Mouse (Mus musculus) embryonic stem cell, embryonic (primary cell): Measurements from ENCODE around the gene Dhcr7.

Experiments
- CTCF ChIA-PET, 4 experiments: fragments of 300-600 bp in 2 of 4; fragments of 350-600 bp in 2 of 4; sonication (Branson Sonifier 250); formaldehyde crosslinking; loops; one replicate each; lab custom pipeline; 2022; ENCODE audit warnings: inconsistent platforms in 2 of 4; lab: Charles Lee
- POLR2A ChIA-PET, 4 experiments: fragments of 300-600 bp in 2 of 4; fragments of 350-600 bp in 2 of 4; sonication (Branson Sonifier 250); formaldehyde crosslinking; loops; one replicate each; lab custom pipeline; 2022; ENCODE audit warnings: antibody characterized with exemption in 4 of 4, inconsistent platforms in 1 of 4; lab: Charles Lee

Gene Dhcr7

GRCm38 (mm10) chr7:143822375-143823265 lies at the start of gene Dhcr7, which contains the start of gene Nadsyn1:
TSS of gene Dhcr7 (plus strand) at chr7:143823145.
TSS of gene Nadsyn1 (minus strand) at chr7:143822849.
- ChIA-PET CTCF (interaction anchor here (0.5 to 2.1 kb wide), 13 partner anchors 38 to 904 kb away, joined by 3 to 11 read pairs (median 3); partner anchors contain the start of gene Mrgpre (in 1 of the 4)), POLR2A (interaction anchor here in 3 of 4 experiments (0.6 to 2.6 kb wide), 25 partner anchors 7 to 299 kb away, joined by 3 to 17 read pairs (median 3); partner anchors contain the start of genes Cars (in 2 of the 3), Mrgpre (in 1 of the 3) and Nap1l4 (in 1 of the 3))

- POLR2A ChIA-PET = interaction anchor here in 3 of 4 experiments (0.6 to 1.9 kb wide), 15 partner anchors 8 to 1544 kb away, joined by 3 to 11 read pairs (median 4); partner anchors contain the start of genes Mrgpre (in 3 of the 3), Cars (in 2 of the 3), Dhcr7 (in 1 of the 3) and Nadsyn1 (in 1 of the 3)
- CTCF ChIA-PET = interaction anchor here (0.6 to 2.5 kb wide), 22 partner anchors 8 to 331 kb away, joined by 3 to 15 read pairs (median 6); partner anchors contain the start of genes Mrgpre (in 3 of the 4) and Mrgprg (in 1 of the 4)
Measured at GRCm38 (mm10) chr7:143776137-143776536, 46.8 kb upstream of the Dhcr7 start.

- CTCF ChIA-PET = interaction anchor here in 1 of 4 experiments (0.6 to 2.5 kb wide), 2 partner anchors 8 to 272 kb away, joined by 3 to 13 read pairs; partner anchors contain the start of gene Mrgpre
- POLR2A ChIA-PET = interaction anchor here in 1 of 4 experiments (1.8 kb wide), 1 partner anchor 7 kb away, joined by 8 read pairs; the partner anchor contains the start of gene Mrgpre
Measured at GRCm38 (mm10) chr7:143777375-143777774, 45.6 kb upstream of the Dhcr7 start.

GRCm38 (mm10) chr7:143783378-143783995 lies 39.5 kb upstream of the Dhcr7 start:
- ChIA-PET CTCF (interaction anchor here in 3 of 4 experiments (0.5 to 2.8 kb wide), 16 partner anchors 8 to 659 kb away, joined by 3 to 25 read pairs (median 9); no protein-coding TSS in a partner anchor), POLR2A (interaction anchor here in 3 of 4 experiments (1.0 to 2.2 kb wide), 8 partner anchors 8 to 183 kb away, joined by 3 to 11 read pairs (median 4); partner anchors contain the start of genes Dhcr7 (in 2 of the 3), Nadsyn1 (in 2 of the 3), Cars (in 1 of the 3) and Tnfrsf23 (in 1 of the 3))

- CTCF ChIA-PET = interaction anchor here (0.6 to 2.8 kb wide), 49 partner anchors 8 to 660 kb away, joined by 3 to 25 read pairs (median 5); partner anchors contain the start of genes Dhcr7 (in 1 of the 4), Nadsyn1 (in 1 of the 4), Osbpl5 (in 1 of the 4) and Tnfrsf22 (in 1 of the 4)
- POLR2A ChIA-PET = interaction anchor here (0.6 to 2.2 kb wide), 17 partner anchors 8 to 322 kb away, joined by 3 to 11 read pairs (median 3); partner anchors contain the start of genes Dhcr7 (in 2 of the 4), Nadsyn1 (in 2 of the 4), Cars (in 1 of the 4) and Mrgprg (in 1 of the 4)
Measured at GRCm38 (mm10) chr7:143783996-143784829, 38.7 kb upstream of the Dhcr7 start, which contains the start of gene Mrgpre. TSS of gene Mrgpre (minus strand) at chr7:143784500.

- CTCF ChIA-PET = interaction anchor here in 2 of 4 experiments (0.6 to 1.6 kb wide), 3 partner anchors 115 to 187 kb away, joined by 3 to 4 read pairs (median 3); no protein-coding TSS in a partner anchor
Measured at GRCm38 (mm10) chr7:143792336-143792985, 30.5 kb upstream of the Dhcr7 start.

GRCm38 (mm10) chr7:143793121-143793520 lies 29.8 kb upstream of the Dhcr7 start:
- ChIA-PET POLR2A (interaction anchor here in 1 of 4 experiments (0.9 kb wide), 1 partner anchor 619 kb away, joined by 3 read pairs; no protein-coding TSS in a partner anchor), CTCF (interaction anchor here in 2 of 4 experiments (0.9 to 1.6 kb wide), 3 partner anchors 8 to 115 kb away, joined by 3 read pairs; no protein-coding TSS in a partner anchor)

More at GRCm38 (mm10) chr7:143792336-143792985, 30.5 kb upstream of the Dhcr7 start:
- POLR2A ChIA-PET = interaction anchor here in 1 of 4 experiments (0.6 kb wide), 1 partner anchor 42 kb away, joined by 3 read pairs; no protein-coding TSS in a partner anchor

GRCm38 (mm10) chr7:143798783-143799182 lies 24.2 kb upstream of the Dhcr7 start:
- POLR2A ChIA-PET = interaction anchor here in 1 of 4 experiments (1.0 kb wide), 1 partner anchor 10 kb away, joined by 3 read pairs; no protein-coding TSS in a partner anchor
- CTCF ChIA-PET = interaction anchor here in 1 of 4 experiments (1.1 to 1.4 kb wide), 2 partner anchors 10 to 50 kb away, joined by 3 read pairs; no protein-coding TSS in a partner anchor

GRCm38 (mm10) chr7:143800770-143801169 lies 22.2 kb upstream of the Dhcr7 start:
- ChIA-PET POLR2A (no interaction called here), CTCF (interaction anchor here in 1 of 4 experiments (1.0 to 1.2 kb wide), 2 partner anchors 16 to 37 kb away, joined by 3 to 5 read pairs; partner anchors contain the start of gene Mrgpre)

GRCm38 (mm10) chr7:143801195-143802065 lies 21.5 kb upstream of the Dhcr7 start:
- ChIA-PET POLR2A (no interaction called here), CTCF (no interaction called here)

- POLR2A ChIA-PET = interaction anchor here in 2 of 4 experiments (1.1 to 1.5 kb wide), 2 partner anchors 9 to 17 kb away, joined by 3 read pairs; partner anchors contain the start of gene Nadsyn1 (in 1 of the 2)
- CTCF ChIA-PET = interaction anchor here in 2 of 4 experiments (1.0 to 1.1 kb wide), 2 partner anchors 102 to 274 kb away, joined by 3 read pairs; no protein-coding TSS in a partner anchor
Measured at GRCm38 (mm10) chr7:143805199-143805624, 17.7 kb upstream of the Dhcr7 start.

GRCm38 (mm10) chr7:143808909-143809308 lies 14.0 kb upstream of the Dhcr7 start:
- CTCF ChIA-PET = interaction anchor here (0.6 to 3.2 kb wide), 26 partner anchors 9 to 399 kb away, joined by 3 to 39 read pairs (median 4); no protein-coding TSS in a partner anchor
- POLR2A ChIA-PET = interaction anchor here in 2 of 4 experiments (0.8 to 1.6 kb wide), 3 partner anchors 14 to 209 kb away, joined by 3 to 6 read pairs (median 3); partner anchors contain the start of genes Cars (in 1 of the 2), Dhcr7 (in 1 of the 2) and Nadsyn1 (in 1 of the 2)

- ChIA-PET POLR2A (no interaction called here), CTCF (no interaction called here)
Measured at GRCm38 (mm10) chr7:143819201-143819600, 3.7 kb upstream of the Dhcr7 start.

- ChIA-PET POLR2A (interaction anchor here in 2 of 4 experiments (0.7 to 2.6 kb wide), 4 partner anchors 8 to 69 kb away, joined by 3 to 15 read pairs (median 4); no protein-coding TSS in a partner anchor), CTCF (interaction anchor here in 2 of 4 experiments (1.5 to 1.9 kb wide), 2 partner anchors 13 to 73 kb away, joined by 3 to 4 read pairs; no protein-coding TSS in a partner anchor)
Measured at GRCm38 (mm10) chr7:143821241-143821640, 1.7 kb upstream of the Dhcr7 start.
